Mouse (Mus musculus) heart, adult 9 months (tissue): ENCODE results near the gene Ddx54.

Experiments
- DNase-seq, 2 experiments: peaks; one replicate each; pipeline ENCODE4 v3.0.0; 2022; ENCODE audit warnings: low spot score in 2 of 2

Gene Ddx54

GRCm38 (mm10) chr5:120612442-120612821 is at the start of gene Ddx54, which contains the start of gene Rita1:
TSS of gene Ddx54 (plus strand) at chr5:120612739.
TSS of gene Rita1 (minus strand) at chr5:120612589.
- peak; percentile 96 to 99 for DNase-seq

GRCm38 (mm10) chr5:120562956-120563913 is 49.3 kb upstream of the Ddx54 start:
- peak; percentile 78 to 80 for DNase-seq

GRCm38 (mm10) chr5:120563914-120564311 is 48.6 kb upstream of the Ddx54 start:
- DNase-seq = no peak

DNA sequence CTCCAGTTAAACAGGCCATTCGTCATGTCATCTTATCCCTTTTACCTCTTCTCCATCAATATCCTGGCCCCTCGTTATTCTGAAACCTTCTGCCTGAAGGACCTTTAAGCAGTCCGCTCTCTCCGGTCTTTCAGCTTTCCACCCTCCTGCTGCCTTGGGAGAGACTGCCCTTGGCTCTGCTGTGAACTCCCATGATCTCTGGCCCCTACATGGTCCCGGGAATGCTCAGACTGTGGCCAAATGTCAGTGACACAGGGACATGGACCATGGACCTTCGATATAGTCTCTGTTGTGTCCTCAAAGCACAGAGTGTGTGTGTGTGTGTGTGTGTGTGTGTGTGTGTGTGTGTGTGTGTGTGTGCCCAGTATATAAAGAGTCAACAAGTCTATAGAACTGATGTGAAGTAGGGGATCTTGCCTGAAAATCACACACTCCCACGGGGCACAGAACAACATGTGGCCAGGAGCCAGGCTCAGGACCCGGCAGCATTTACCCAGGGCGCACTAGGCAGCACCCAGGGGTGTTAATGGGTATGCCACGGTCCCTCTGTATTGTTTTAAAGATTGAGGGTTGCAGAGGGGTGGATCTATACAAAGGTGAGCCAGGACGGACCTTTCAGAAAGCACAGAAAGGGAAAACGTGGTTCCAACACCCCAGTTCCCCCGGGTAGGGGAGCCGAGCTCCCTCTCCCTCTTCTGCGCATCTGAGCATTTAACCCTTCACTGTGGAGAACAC is 47.2 kb upstream of the Ddx54 start:
- no peak for DNase-seq

DNA sequence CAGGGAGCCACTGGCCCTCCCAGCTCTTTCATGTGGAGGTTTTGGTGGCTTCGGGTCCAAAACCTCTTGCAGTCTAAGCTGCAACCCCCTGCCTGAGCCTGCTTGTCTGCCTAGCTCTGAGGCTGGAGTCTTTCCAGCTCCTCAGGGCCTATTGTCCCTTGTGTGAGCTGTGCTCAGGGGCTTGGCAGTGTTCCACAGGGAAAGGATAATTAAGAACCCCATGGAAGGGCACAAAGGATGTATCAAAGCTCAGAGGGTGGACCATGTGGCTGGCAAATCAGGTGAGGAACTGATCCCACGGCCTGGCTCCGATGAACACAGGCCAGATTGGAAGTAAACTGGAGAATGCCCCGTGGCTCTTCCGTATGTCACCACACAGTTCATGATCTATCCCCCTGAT is 46.4 kb upstream of the Ddx54 start:
- peak in 1 of 2 experiments; percentile 57 for DNase-seq

DNA sequence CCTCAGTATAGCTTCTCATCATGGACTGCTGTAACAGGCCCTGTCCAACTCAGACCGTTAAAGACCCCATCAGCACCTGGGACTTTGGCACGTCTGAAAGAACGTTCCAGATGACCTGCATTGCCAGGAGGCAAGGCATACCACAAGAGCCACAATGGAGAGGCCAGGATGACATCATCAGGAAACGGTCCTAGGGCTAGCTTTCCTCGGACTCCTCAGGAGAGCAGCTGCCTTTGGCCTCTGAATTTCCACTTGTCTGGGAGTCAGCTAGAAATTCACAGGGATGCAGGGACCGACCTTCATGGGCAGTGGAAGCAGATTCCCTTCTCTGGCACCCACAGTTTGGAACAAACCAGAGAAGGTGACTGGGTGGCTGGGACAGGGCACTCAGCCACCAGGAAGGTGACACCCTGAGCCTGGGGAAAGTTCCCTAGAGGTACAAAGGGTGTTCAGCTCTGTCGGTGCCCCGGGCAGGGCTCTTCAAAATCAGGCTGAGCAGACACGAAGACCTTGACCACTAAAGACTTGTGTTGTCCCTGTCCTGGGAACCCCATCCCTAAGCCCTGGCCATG is 45.8 kb upstream of the Ddx54 start:
- DNase-seq = peak in 1 of 2 experiments; percentile 55

DNA sequence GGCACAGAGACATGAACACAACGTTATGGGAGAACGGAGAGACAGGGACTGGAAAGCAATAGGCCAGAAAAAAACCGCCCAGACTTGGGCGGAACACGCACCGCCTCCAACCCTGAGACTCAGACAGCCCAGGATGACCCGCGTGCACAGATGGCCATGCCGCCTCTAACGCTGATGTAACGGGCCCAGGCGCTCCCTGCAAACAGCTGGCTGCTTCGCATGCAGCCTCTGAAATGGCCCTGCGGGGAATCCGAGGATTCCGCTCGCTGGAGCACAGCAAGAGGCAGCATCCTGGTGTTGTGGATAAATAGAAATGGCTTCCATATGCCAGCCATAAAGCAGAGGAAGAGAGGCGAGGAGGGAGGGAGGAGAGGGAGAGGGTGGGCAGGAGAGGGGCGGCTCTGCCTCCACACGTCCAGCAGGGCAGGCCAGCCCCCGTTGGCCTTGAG is 45.3 kb upstream of the Ddx54 start:
- peak; percentile 66 to 74 for DNase-seq

DNA sequence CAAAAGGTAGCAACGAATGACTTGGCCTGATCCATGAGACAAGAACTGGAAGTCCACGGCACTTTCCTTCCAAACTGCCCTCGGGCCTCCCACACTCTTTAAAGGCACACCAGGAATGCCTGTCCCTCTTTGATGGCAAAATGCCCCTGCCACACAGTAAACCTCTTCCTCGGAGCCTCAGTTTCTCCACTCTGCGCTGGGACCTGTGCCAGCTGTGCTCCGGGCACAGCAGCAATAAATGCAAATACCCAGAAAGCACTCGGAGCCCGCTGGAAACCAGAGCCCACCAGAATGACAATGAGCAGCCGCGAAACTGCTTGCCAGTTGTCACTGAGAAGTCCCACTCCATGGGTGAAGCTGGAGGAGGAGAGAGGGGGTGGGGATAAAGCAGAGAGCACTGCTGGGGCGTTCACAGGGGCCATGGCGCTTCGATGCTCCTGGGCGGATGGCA is 44.8 kb upstream of the Ddx54 start:
- no peak for DNase-seq

- DNase-seq = no peak
These were observed 44.2 kb upstream of the Ddx54 start for GRCm38 (mm10) chr5:120568336-120568768.

DNA sequence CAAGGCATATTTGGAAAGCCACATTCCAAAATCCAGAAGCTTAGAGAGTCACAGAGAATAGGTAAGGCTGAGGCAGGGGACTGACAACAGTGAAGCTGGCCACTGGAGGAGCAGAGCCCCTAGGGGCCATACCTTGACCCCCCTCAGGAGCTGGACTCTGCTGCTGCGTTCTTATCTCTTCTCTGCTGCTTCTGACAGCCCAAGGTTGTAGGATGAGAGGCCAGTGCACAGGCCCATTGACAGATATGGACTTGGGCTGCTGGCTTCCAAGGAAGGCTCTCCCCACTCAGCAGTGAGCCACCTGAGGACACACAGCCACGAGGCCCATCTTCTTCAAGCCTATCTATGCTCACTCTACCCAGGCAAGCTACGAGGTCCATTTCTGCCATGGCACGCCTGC is 43.6 kb upstream of the Ddx54 start:
- no peak for DNase-seq

DNA sequence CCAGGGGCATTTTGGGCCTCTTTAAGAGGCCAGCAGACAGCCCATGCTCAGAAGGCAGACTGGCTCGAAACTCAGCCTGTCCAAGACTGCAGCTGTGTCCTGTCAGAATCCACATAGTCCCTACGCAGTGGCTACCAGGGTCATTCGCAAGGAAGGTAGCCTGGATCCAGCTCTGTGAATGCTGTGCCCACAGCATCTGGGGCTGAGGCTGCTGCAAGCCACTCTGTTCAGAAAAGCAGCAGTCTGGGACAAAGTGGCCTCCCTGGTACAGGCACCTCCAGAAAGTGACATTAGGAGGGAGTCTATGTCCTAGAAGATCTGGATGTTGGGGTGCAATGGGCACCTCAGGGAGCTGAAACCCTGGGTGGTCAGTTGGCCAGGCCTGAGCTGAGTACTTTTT is 42.7 kb upstream of the Ddx54 start:
- no peak for DNase-seq

DNA sequence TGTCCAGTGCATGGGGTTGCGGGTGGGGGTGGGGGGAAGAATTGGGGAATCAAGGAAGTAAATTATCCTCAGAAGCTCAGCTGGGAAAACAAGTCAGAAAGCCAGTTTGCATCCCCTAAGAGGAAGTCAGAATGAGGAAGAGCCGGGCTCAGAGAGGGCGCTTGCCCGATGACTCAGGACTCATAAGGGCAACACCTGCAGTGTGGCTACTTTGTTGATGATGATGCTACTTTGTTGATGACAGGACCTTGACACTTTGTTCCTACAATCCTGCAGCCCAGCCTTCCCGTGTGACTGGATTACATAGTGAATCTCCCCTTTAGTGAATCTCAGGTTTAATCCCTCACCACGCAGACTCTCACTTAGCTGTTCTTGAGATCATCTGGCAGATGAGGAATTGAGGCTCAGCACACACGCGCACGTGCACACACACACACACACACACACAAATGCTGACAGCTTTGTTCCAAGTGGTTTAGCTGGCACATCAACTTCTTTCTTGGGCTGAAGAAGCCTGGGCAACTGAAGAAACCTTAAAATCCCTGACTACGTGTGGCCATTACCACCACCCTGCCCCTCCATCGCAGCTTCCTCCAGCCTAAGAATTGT is 42.1 kb upstream of the Ddx54 start:
- peak in 1 of 2 experiments; percentile 61 for DNase-seq

- DNase-seq = no peak
These were observed 41.3 kb upstream of the Ddx54 start for GRCm38 (mm10) chr5:120571056-120571740.

DNA sequence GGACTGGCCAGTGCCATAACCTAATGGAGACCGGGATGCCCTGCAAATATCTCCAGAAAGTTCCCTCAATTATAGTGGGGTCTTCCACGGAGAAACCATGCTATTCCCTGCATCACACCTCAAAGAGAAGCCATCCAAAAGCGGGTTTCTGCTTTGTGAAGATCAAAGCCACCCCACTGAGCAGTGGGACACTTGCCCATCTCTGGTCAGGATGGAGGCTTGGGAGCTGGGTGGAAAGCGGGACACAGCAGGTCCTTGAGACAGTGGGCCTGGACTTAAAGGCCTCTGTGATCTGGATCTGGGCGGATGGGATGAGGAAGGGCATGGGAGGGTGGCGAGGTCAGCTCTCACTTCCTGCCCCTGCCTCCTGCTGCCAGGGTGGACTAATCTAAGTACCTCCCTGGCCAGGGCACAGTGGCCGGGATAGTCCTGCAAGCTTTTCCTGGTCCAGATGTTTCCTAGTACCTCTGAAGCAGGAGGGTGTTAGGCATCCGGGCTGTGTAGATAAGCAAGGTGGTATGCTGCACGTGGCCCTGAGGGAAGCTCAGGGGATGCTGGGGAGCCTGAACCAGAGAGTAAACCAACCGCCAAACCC is 38.0 kb upstream of the Ddx54 start:
- DNase-seq = no peak

DNA sequence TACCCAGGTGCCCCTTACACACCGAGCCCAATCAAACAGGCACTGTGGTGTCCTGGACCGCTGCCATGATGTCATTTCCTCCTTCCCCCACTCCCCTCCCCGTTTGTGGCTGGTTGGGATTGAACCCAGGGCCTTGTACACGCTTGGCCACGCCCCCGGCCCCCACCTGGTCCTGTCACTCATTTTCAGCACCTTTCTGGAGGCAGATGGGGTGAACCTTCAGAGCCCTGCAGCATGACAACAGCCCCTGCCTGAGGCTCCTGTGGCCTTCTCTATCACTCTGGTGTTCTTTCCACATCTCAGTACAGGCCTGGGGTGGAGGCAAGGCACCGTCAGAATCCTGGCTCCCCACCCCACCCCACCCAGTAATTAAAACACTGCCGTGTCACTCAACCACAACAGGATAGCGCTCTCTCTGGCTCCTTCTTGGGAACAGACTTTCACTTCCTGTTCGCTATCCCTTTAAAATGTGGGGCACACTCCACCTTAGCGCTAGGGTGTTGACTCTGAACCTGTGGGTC is 35.7 kb upstream of the Ddx54 start:
- DNase-seq = no peak

DNA sequence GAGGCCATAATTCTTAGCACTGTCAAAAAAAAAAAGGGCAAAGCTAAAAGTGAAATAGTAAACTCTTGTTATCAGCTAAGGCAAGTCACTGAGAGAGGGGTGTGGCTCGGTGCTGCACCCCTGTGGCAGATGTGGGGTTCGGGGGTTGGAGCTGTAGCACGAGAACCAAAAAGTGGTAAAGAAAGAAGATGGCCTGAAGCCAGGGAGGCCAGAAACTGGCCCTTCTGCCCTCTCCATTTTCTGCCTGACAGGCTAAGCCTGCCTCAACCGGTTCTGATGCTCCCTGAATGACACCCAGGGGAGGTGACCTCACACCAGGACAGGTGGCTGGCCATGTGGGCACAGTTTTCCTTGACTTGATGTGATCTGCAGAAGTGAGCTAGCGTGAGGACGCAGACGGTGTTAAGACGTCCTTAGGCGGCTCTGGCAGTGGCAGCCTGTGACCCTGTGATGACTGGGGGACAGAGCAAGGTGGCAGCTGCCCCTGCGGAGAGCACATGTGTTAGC is 34.6 kb upstream of the Ddx54 start:
- peak in 1 of 2 experiments; percentile 22 for DNase-seq

GRCm38 (mm10) chr5:120578504-120579081 is 33.9 kb upstream of the Ddx54 start:
- DNase-seq = peak; percentile 70 to 83

DNA sequence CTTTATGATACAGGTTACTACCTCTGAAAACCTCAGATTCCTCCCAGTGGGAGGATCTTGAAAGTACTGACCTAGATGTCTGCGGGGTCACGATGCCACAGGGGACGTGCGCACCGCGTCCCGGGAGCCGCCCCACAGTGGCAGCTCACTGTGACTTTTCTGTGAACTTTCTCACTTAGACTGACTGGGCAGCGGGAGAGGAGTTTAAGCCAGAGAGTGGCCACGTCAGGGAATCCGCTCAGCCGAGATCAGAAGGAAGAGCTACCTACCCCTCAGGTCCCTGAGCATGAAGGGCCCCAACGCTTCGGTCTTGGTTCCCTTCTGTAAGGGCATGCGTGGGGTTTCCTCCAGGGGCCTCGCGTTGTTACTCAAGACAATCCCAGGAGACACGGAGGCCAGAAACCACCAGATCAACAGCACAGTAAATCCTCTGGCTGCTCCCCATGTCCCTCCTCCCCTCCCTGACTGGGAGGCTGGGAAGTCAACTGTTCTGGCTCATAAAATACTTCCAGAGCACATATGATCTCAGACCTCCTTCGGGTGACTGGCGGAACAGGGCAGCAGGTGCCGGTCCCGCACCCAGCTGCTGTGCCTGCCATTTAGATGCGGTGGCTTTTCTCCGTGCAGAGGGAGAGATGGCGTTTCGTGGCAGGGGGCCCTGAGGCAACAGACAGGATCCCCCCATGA is 33.2 kb upstream of the Ddx54 start:
- peak; percentile 81 for DNase-seq
